Mouse (Mus musculus): ENCODE results near the gene Csrnp1.

- TF ChIP-seq GATA1 (IDR thresholded peaks at IDR 0.05; ENCODE audit: low read length) (no peak), TAL1 (IDR thresholded peaks at IDR 0.05; ENCODE audit: low read length) (no peak)
Measured at GRCm38 (mm10) chr9:120020285-120020890, 35.9 kb upstream of the Csrnp1 start.

All from erythroblast, embryonic 14.5 days (primary cell).